Mouse (Mus musculus): ENCODE measurements around the gene Olfr1049. TPM values are rescaled to one million over a fixed set of nuclear protein-coding genes. Genes with fewer than 3 reads are reported as not detected.
"Not testable (repeated sequence)": the region's sequence is repeated elsewhere in the genome, so short reads cannot be mapped to it uniquely, and the experiment has no call there.

The Olfr1049 gene
- not detected in 2 replicates for polyA plus RNA-seq (2014; fragmentation: Nextera tagmentation; extraction: Ambion mirVana)

- H3K4me2 ChIP-seq; ATAC-seq (ENCODE audit: low FRiP score): not testable (repeated sequence)
Observed at GRCm38 (mm10) chr2:86258228-86258627, at the start of gene Olfr1049. TSS of gene Olfr1049 (minus strand) at chr2:86258328.

GRCm38 (mm10) chr2:86292155-86292554 lies 34.0 kb upstream of the Olfr1049 start, which contains the start of gene Olfr1052:
TSS of gene Olfr1052 (plus strand) at chr2:86292455.
- Histone ChIP-seq H3K36me3 (ENCODE audit: control insufficient read depth, insufficient read depth, low read length) (no peaks in the 10 kb centered on the region), H3K27ac (ENCODE audit: low read depth, low read length) (no peak within 1 kb of the TSS), H3K9ac (ENCODE audit: low read length) (no peak within 1 kb of the TSS), H3K4me2 (no peak within 1 kb of the TSS), H3K27me3 (ENCODE audit: control insufficient read depth, insufficient read depth, low read length) (no peaks in the 10 kb centered on the region), H3K4me1 (ENCODE audit: control insufficient read depth, insufficient read depth, low read length) (no peaks in the 10 kb centered on the region), H3K9me3 (ENCODE audit: control insufficient read depth, low read length) (no peaks in the 10 kb centered on the region), H3K4me3 (ENCODE audit: low read depth, low read length) (no peak within 1 kb of the TSS)
- DNase-seq (ENCODE audit: low spot score, missing footprints), result no peak
- ATAC-seq (ENCODE audit: low FRiP score), result no peak

More at GRCm38 (mm10) chr2:86258228-86258627, at the start of gene Olfr1049:
- not testable (repeated sequence) for H3K9ac ChIP-seq (ENCODE audit: low read length); H3K4me3 ChIP-seq (ENCODE audit: low read depth, low read length); H3K27me3 ChIP-seq (ENCODE audit: control insufficient read depth, insufficient read depth, low read length); H3K36me3 ChIP-seq (ENCODE audit: control insufficient read depth, insufficient read depth, low read length); H3K27ac ChIP-seq (ENCODE audit: low read depth, low read length); H3K9me3 ChIP-seq (ENCODE audit: control insufficient read depth, low read length); H3K4me1 ChIP-seq (ENCODE audit: control insufficient read depth, insufficient read depth, low read length)
- peak; percentile 33 for DNase-seq (ENCODE audit: low spot score, missing footprints)

- not testable (repeated sequence) for H3K36me3 ChIP-seq (ENCODE audit: control insufficient read depth, insufficient read depth, low read length); H3K4me3 ChIP-seq (ENCODE audit: low read depth, low read length); H3K4me2 ChIP-seq; H3K9me3 ChIP-seq (ENCODE audit: control insufficient read depth, low read length); DNase-seq (ENCODE audit: low spot score, missing footprints); H3K27me3 ChIP-seq (ENCODE audit: control insufficient read depth, insufficient read depth, low read length); H3K27ac ChIP-seq (ENCODE audit: low read depth, low read length); H3K4me1 ChIP-seq (ENCODE audit: control insufficient read depth, insufficient read depth, low read length); ATAC-seq (ENCODE audit: low FRiP score); H3K9ac ChIP-seq (ENCODE audit: low read length)
Observed at GRCm38 (mm10) chr2:86278988-86279387, 20.9 kb upstream of the Olfr1049 start, which contains the start of gene Olfr1051. TSS of gene Olfr1051 (minus strand) at chr2:86279088.

- Histone ChIP-seq H3K4me1 (ENCODE audit: control insufficient read depth, insufficient read depth, low read length) (no peaks in the 10 kb centered on the region), H3K9ac (ENCODE audit: low read length) (no peak within 1 kb of the TSS), H3K4me2 (no peak within 1 kb of the TSS), H3K9me3 (ENCODE audit: control insufficient read depth, low read length) (no peaks in the 10 kb centered on the region), H3K36me3 (ENCODE audit: control insufficient read depth, insufficient read depth, low read length) (no peaks in the 10 kb centered on the region), H3K4me3 (ENCODE audit: low read depth, low read length) (no peak within 1 kb of the TSS), H3K27me3 (ENCODE audit: control insufficient read depth, insufficient read depth, low read length) (no peaks in the 10 kb centered on the region), H3K27ac (ENCODE audit: low read depth, low read length) (no peak within 1 kb of the TSS)
- no peak for ATAC-seq (ENCODE audit: low FRiP score)
- no peak for DNase-seq (ENCODE audit: low spot score, missing footprints)
Observed at GRCm38 (mm10) chr2:86240189-86240588, 17.9 kb downstream of the Olfr1049 start, which contains the start of gene Olfr1048. TSS of gene Olfr1048 (minus strand) at chr2:86240289.

GRCm38 (mm10) chr2:86231301-86231700 lies 26.8 kb downstream of the Olfr1049 start, which contains the start of gene Olfr1047:
TSS of gene Olfr1047 (minus strand) at chr2:86231401.
- Histone ChIP-seq H3K4me3 (ENCODE audit: low read depth, low read length) (no peak within 1 kb of the TSS), H3K27ac (ENCODE audit: low read depth, low read length) (no peak within 1 kb of the TSS), H3K4me1 (ENCODE audit: control insufficient read depth, insufficient read depth, low read length) (no peaks in the 10 kb centered on the region), H3K9me3 (ENCODE audit: control insufficient read depth, low read length) (no peaks in the 10 kb centered on the region), H3K27me3 (ENCODE audit: control insufficient read depth, insufficient read depth, low read length) (no peaks in the 10 kb centered on the region), H3K4me2 (no peak within 1 kb of the TSS), H3K36me3 (ENCODE audit: control insufficient read depth, insufficient read depth, low read length) (no peaks in the 10 kb centered on the region), H3K9ac (ENCODE audit: low read length) (no peak within 1 kb of the TSS)
- ATAC-seq (ENCODE audit: low FRiP score) (no peak), DNase-seq (ENCODE audit: low spot score, missing footprints) (no peak)
- WGBS, result 95% methylated on average over 1 of the region's 1 CpGs

- no peaks in the 10 kb centered on the region for H3K36me3 ChIP-seq (ENCODE audit: control insufficient read depth, insufficient read depth, low read length)
- H3K9ac ChIP-seq (ENCODE audit: low read length), result no peak within 1 kb of the TSS
- no peaks in the 10 kb centered on the region for H3K9me3 ChIP-seq (ENCODE audit: control insufficient read depth, low read length)
- DNase-seq (ENCODE audit: low spot score, missing footprints) (no peak), ATAC-seq (ENCODE audit: low FRiP score) (no peak)
- no peak within 1 kb of the TSS for H3K4me3 ChIP-seq (ENCODE audit: low read depth, low read length)
- H3K4me1 ChIP-seq (ENCODE audit: control insufficient read depth, insufficient read depth, low read length), result no peaks in the 10 kb centered on the region
- no peak within 1 kb of the TSS for H3K4me2 ChIP-seq
- 76% methylated on average over 2 of the region's 2 CpGs for whole genome bisulfite sequencing
- H3K27ac ChIP-seq (ENCODE audit: low read depth, low read length), result no peak within 1 kb of the TSS
- no peaks in the 10 kb centered on the region for H3K27me3 ChIP-seq (ENCODE audit: control insufficient read depth, insufficient read depth, low read length)
Observed at GRCm38 (mm10) chr2:86219214-86219613, 38.9 kb downstream of the Olfr1049 start, which contains the start of gene Olfr1046. TSS of gene Olfr1046 (minus strand) at chr2:86219314.

Other genes starting within 250 kb of the Olfr1049 start
- not detected in 2 replicates for gene Olfr1033, start 237.7 kb downstream of the Olfr1049 start, polyA plus RNA-seq (2014; fragmentation: Nextera tagmentation; extraction: Ambion mirVana)
- not detected in 2 replicates for gene Olfr1034, start 212.5 kb downstream of the Olfr1049 start, polyA plus RNA-seq (2014; fragmentation: Nextera tagmentation; extraction: Ambion mirVana)
- not detected in 2 replicates for gene Olfr1036, start 184.3 kb downstream of the Olfr1049 start, polyA plus RNA-seq (2014; fragmentation: Nextera tagmentation; extraction: Ambion mirVana)
- gene Olfr1037, start 170.9 kb downstream of the Olfr1049 start, polyA plus RNA-seq (2014; fragmentation: Nextera tagmentation; extraction: Ambion mirVana), result not detected in 2 replicates
- not detected in 2 replicates for gene Olfr1039, start 122.4 kb downstream of the Olfr1049 start, polyA plus RNA-seq (2014; fragmentation: Nextera tagmentation; extraction: Ambion mirVana)
- gene Olfr1040, start 111.6 kb downstream of the Olfr1049 start, polyA plus RNA-seq (2014; fragmentation: Nextera tagmentation; extraction: Ambion mirVana), result not detected in 2 replicates
- not detected in 2 replicates for gene Olfr1042, start 96.5 kb downstream of the Olfr1049 start, polyA plus RNA-seq (2014; fragmentation: Nextera tagmentation; extraction: Ambion mirVana)
- not detected in 2 replicates for gene Olfr1043, start 90.8 kb downstream of the Olfr1049 start, polyA plus RNA-seq (2014; fragmentation: Nextera tagmentation; extraction: Ambion mirVana)
- not detected in 2 replicates for gene Olfr1044, start 80.5 kb downstream of the Olfr1049 start, polyA plus RNA-seq (2014; fragmentation: Nextera tagmentation; extraction: Ambion mirVana)
- gene Olfr52, start 72.6 kb downstream of the Olfr1049 start, polyA plus RNA-seq (2014; fragmentation: Nextera tagmentation; extraction: Ambion mirVana), result not detected in 2 replicates
- not detected in 2 replicates for gene Olfr1045, start 55.3 kb downstream of the Olfr1049 start, polyA plus RNA-seq (2014; fragmentation: Nextera tagmentation; extraction: Ambion mirVana)
- gene Olfr1046, start 39.0 kb downstream of the Olfr1049 start, polyA plus RNA-seq (2014; fragmentation: Nextera tagmentation; extraction: Ambion mirVana), result not detected in 2 replicates
- gene Olfr1047, start 26.9 kb downstream of the Olfr1049 start, polyA plus RNA-seq (2014; fragmentation: Nextera tagmentation; extraction: Ambion mirVana), result not detected in 2 replicates
- not detected in 2 replicates for gene Olfr1048, start 18.0 kb downstream of the Olfr1049 start, polyA plus RNA-seq (2014; fragmentation: Nextera tagmentation; extraction: Ambion mirVana)
- not detected in 2 replicates for gene Olfr1051, start 20.8 kb upstream of the Olfr1049 start, polyA plus RNA-seq (2014; fragmentation: Nextera tagmentation; extraction: Ambion mirVana)
- not detected in 2 replicates for gene Olfr1052, start 34.1 kb upstream of the Olfr1049 start, polyA plus RNA-seq (2014; fragmentation: Nextera tagmentation; extraction: Ambion mirVana)
- not detected in 2 replicates for gene Olfr1053, start 57.0 kb upstream of the Olfr1049 start, polyA plus RNA-seq (2014; fragmentation: Nextera tagmentation; extraction: Ambion mirVana)
- not detected in 2 replicates for gene Olfr1054, start 77.1 kb upstream of the Olfr1049 start, polyA plus RNA-seq (2014; fragmentation: Nextera tagmentation; extraction: Ambion mirVana)
- not detected in 2 replicates for gene Olfr1055, start 92.0 kb upstream of the Olfr1049 start, polyA plus RNA-seq (2014; fragmentation: Nextera tagmentation; extraction: Ambion mirVana)
- gene Olfr1056, start 104.1 kb upstream of the Olfr1049 start, polyA plus RNA-seq (2014; fragmentation: Nextera tagmentation; extraction: Ambion mirVana), result not detected in 2 replicates
- gene Olfr1057, start 120.1 kb upstream of the Olfr1049 start, polyA plus RNA-seq (2014; fragmentation: Nextera tagmentation; extraction: Ambion mirVana), result not detected in 2 replicates
- not detected in 2 replicates for gene Olfr1058, start 130.2 kb upstream of the Olfr1049 start, polyA plus RNA-seq (2014; fragmentation: Nextera tagmentation; extraction: Ambion mirVana)
- not detected in 2 replicates for gene Olfr1061, start 155.7 kb upstream of the Olfr1049 start, polyA plus RNA-seq (2014; fragmentation: Nextera tagmentation; extraction: Ambion mirVana)
- gene Olfr1062, start 168.4 kb upstream of the Olfr1049 start, polyA plus RNA-seq (2014; fragmentation: Nextera tagmentation; extraction: Ambion mirVana), result not detected in 2 replicates
- not detected in 2 replicates for gene Olfr1065, start 192.3 kb upstream of the Olfr1049 start, polyA plus RNA-seq (2014; fragmentation: Nextera tagmentation; extraction: Ambion mirVana)
- not detected in 2 replicates for gene Olfr1066, start 197.9 kb upstream of the Olfr1049 start, polyA plus RNA-seq (2014; fragmentation: Nextera tagmentation; extraction: Ambion mirVana)
- not detected in 2 replicates for gene Olfr228, start 229.1 kb upstream of the Olfr1049 start, polyA plus RNA-seq (2014; fragmentation: Nextera tagmentation; extraction: Ambion mirVana)